Mouse (Mus musculus) liver, embryonic 12.5 days (tissue): ENCODE results near the gene Reg4. TPM values are rescaled to one million over a fixed set of nuclear protein-coding genes. Genes with fewer than 3 reads are reported as not detected.

ENCODE experiments used
- ATAC-seq: fragments of 200-750 bp; cut with Nextera tagmentation; 2 replicates; pipeline ENCODE4 v1.8.0; 2017; ENCODE audit warnings: moderate number of reproducible peaks, mild to moderate bottlenecking, moderate library complexity
- H3K27ac ChIP-seq: fragments of 300-500 bp; sonication (generic); 2 replicates; pipeline ENCODE4 v1.5.1; 2016; ENCODE audit warnings: mild to moderate bottlenecking
- H3K27me3 ChIP-seq: fragments of 300-500 bp; sonication (generic); replicated peaks from 2 replicates; pipeline ENCODE4 v1.6.1; 2016; ENCODE audit warnings: mild to moderate bottlenecking, moderate library complexity
- H3K36me3 ChIP-seq: fragments of 300-500 bp; sonication (generic); 2 replicates; pipeline ENCODE4 v1.6.1; 2016; ENCODE audit warnings: mild to moderate bottlenecking, moderate library complexity
- H3K4me1 ChIP-seq: fragments of 300-500 bp; sonication (generic); 2 replicates; pipeline ENCODE4 v1.6.1; 2016
- H3K4me2 ChIP-seq: fragments of 300-500 bp; sonication (generic); 2 replicates; pipeline ENCODE4 v1.6.1; 2016; ENCODE audit warnings: mild to moderate bottlenecking, moderate library complexity
- H3K4me3 ChIP-seq: fragments of 300-500 bp; sonication (generic); 2 replicates; pipeline ENCODE4 v1.5.1; 2016; ENCODE audit warnings: mild to moderate bottlenecking, moderate library complexity
- H3K9ac ChIP-seq: fragments of 300-500 bp; sonication (generic); 2 replicates; pipeline ENCODE4 v1.6.1; 2016; ENCODE audit warnings: mild to moderate bottlenecking, moderate library complexity
- H3K9me3 ChIP-seq: fragments of 300-500 bp; sonication (generic); replicated peaks from 2 replicates; pipeline ENCODE4 v1.6.1; 2016; ENCODE audit warnings: mild to moderate bottlenecking, moderate library complexity
- WGBS: fragments of 180-500 bp; shearing (Covaris S2); methylation state at CpG from one replicate; pipeline ENCODE4 v1.1.7; 2016; ENCODE audit not compliant: insufficient replicate concordance; 5-methylcytosine and 5-hydroxymethylcytosine counted together
- polyA plus RNA-seq: library from polyadenylated mRNA; unstranded; fragments of >200 nt; fragmentation: Nextera tagmentation; extraction: Ambion mirVana; gene quantifications from 2 replicates; pipeline ENCODE4 v1.2.1, GENCODE M21; 2016

Reg4 gene
- not detected in 2 replicates for polyA plus RNA-seq

GRCm38 (mm10) chr3:98221856-98222255 lies at the start of gene Reg4:
TSS of gene Reg4 (plus strand) at chr3:98222156.
- Histone ChIP-seq H3K9ac (no peak within 1 kb of the TSS), H3K4me1 (0 out of 2 replicates have a peak, but pooled peaks cover 2% of the 10 kb centered on the region), H3K4me3 (no peak within 1 kb of the TSS), H3K36me3 (no peaks in the 10 kb centered on the region), H3K27ac (no peak within 1 kb of the TSS), H3K4me2 (no peak within 1 kb of the TSS), H3K27me3 (no peaks in the 10 kb centered on the region), H3K9me3 (no peaks in the 10 kb centered on the region)
- no peak for ATAC-seq
- 73% methylated on average over 8 of the region's 8 CpGs for WGBS

GRCm38 (mm10) chr3:98178340-98178739 lies 43.6 kb upstream of the Reg4 start:
- 68% methylated on average over 4 of the region's 4 CpGs for WGBS
- Histone ChIP-seq H3K27me3 (no peaks in the 10 kb centered on the region), H3K9ac (no peak overlapping the region), H3K4me1 (no peaks in the 10 kb centered on the region), H3K9me3 (no peaks in the 10 kb centered on the region), H3K4me2 (no peak overlapping the region), H3K36me3 (no peaks in the 10 kb centered on the region), H3K27ac (no peak overlapping the region), H3K4me3 (no peak overlapping the region)
- no peak for ATAC-seq

GRCm38 (mm10) chr3:98180805-98181204 lies 41.2 kb upstream of the Reg4 start:
- no peak overlapping the region for H3K27ac ChIP-seq
- H3K9ac ChIP-seq, result no peak overlapping the region
- no peaks in the 10 kb centered on the region for H3K9me3 ChIP-seq
- no peak overlapping the region for H3K4me2 ChIP-seq
- WGBS, result 20% methylated on average over 7 of the region's 7 CpGs
- no peaks in the 10 kb centered on the region for H3K4me1 ChIP-seq
- H3K36me3 ChIP-seq, result no peaks in the 10 kb centered on the region
- ATAC-seq, result 0 out of 2 replicates have a peak, but pooled peaks have one; percentile 32
- H3K4me3 ChIP-seq, result no peak overlapping the region
- H3K27me3 ChIP-seq, result no peaks in the 10 kb centered on the region

GRCm38 (mm10) chr3:98185163-98185714 lies 36.7 kb upstream of the Reg4 start:
- no peak for ATAC-seq
- no peak overlapping the region for H3K27ac ChIP-seq
- no peaks in the 10 kb centered on the region for H3K27me3 ChIP-seq
- no peaks in the 10 kb centered on the region for H3K4me1 ChIP-seq
- no peaks in the 10 kb centered on the region for H3K36me3 ChIP-seq
- no peak overlapping the region for H3K4me2 ChIP-seq
- H3K4me3 ChIP-seq, result no peak overlapping the region
- H3K9ac ChIP-seq, result no peak overlapping the region
- 69% methylated on average over 10 of the region's 10 CpGs for WGBS
- H3K9me3 ChIP-seq, result no peaks in the 10 kb centered on the region

GRCm38 (mm10) chr3:98187777-98188176 lies 34.2 kb upstream of the Reg4 start:
- no peak for ATAC-seq
- WGBS, result 69% methylated on average over 3 of the region's 3 CpGs
- Histone ChIP-seq H3K27ac (no peak overlapping the region), H3K4me1 (no peaks in the 10 kb centered on the region), H3K9me3 (no peaks in the 10 kb centered on the region), H3K36me3 (no peaks in the 10 kb centered on the region), H3K27me3 (no peaks in the 10 kb centered on the region), H3K4me2 (no peak overlapping the region), H3K4me3 (no peak overlapping the region), H3K9ac (no peak overlapping the region)

- Histone ChIP-seq H3K4me3 (no peak overlapping the region), H3K4me2 (no peak overlapping the region), H3K4me1 (no peaks in the 10 kb centered on the region), H3K27ac (peak overlapping the region; percentile 61; the same call in 1 of the 2 replicates), H3K9me3 (no peaks in the 10 kb centered on the region), H3K36me3 (no peaks in the 10 kb centered on the region), H3K9ac (no peak overlapping the region), H3K27me3 (no peaks in the 10 kb centered on the region)
- WGBS, result 45% methylated on average over 9 of the region's 9 CpGs
- peak; percentile 70 for ATAC-seq
Measured at GRCm38 (mm10) chr3:98197711-98198532, 24.0 kb upstream of the Reg4 start.

GRCm38 (mm10) chr3:98199747-98200146 lies 22.2 kb upstream of the Reg4 start:
- ATAC-seq, result no peak
- H3K27ac ChIP-seq, result no peak overlapping the region
- H3K4me3 ChIP-seq, result no peak overlapping the region
- no peaks in the 10 kb centered on the region for H3K36me3 ChIP-seq
- H3K9me3 ChIP-seq, result no peaks in the 10 kb centered on the region
- H3K27me3 ChIP-seq, result no peaks in the 10 kb centered on the region
- H3K4me2 ChIP-seq, result no peak overlapping the region
- no peak overlapping the region for H3K9ac ChIP-seq
- H3K4me1 ChIP-seq, result no peaks in the 10 kb centered on the region
- WGBS, result 48% methylated on average over 5 of the region's 5 CpGs

- no peak overlapping the region for H3K4me2 ChIP-seq
- no peaks in the 10 kb centered on the region for H3K9me3 ChIP-seq
- H3K36me3 ChIP-seq, result no peaks in the 10 kb centered on the region
- 56% methylated on average over 5 of the region's 5 CpGs for WGBS
- no peaks in the 10 kb centered on the region for H3K4me1 ChIP-seq
- H3K9ac ChIP-seq, result no peak overlapping the region
- ATAC-seq, result no peak
- H3K27ac ChIP-seq, result no peak overlapping the region
- H3K4me3 ChIP-seq, result no peak overlapping the region
- H3K27me3 ChIP-seq, result no peaks in the 10 kb centered on the region
Measured at GRCm38 (mm10) chr3:98203282-98203681, 18.7 kb upstream of the Reg4 start.

- H3K36me3 ChIP-seq, result no peaks in the 10 kb centered on the region
- no peak overlapping the region for H3K4me3 ChIP-seq
- 24% methylated on average over 3 of the region's 3 CpGs for WGBS
- H3K4me2 ChIP-seq, result no peak overlapping the region
- no peak overlapping the region for H3K27ac ChIP-seq
- ATAC-seq, result no peak
- H3K9ac ChIP-seq, result no peak overlapping the region
- no peaks in the 10 kb centered on the region for H3K27me3 ChIP-seq
- peaks cover 4% of the 10 kb centered on the region; the same call in 1 of the 2 replicates for H3K4me1 ChIP-seq
- H3K9me3 ChIP-seq, result no peaks in the 10 kb centered on the region
Measured at GRCm38 (mm10) chr3:98206977-98207376, 15.0 kb upstream of the Reg4 start.

GRCm38 (mm10) chr3:98209161-98209560 lies 12.8 kb upstream of the Reg4 start:
- peaks cover 13% of the 10 kb centered on the region for H3K4me1 ChIP-seq
- no peak overlapping the region for H3K27ac ChIP-seq
- H3K4me3 ChIP-seq, result no peak overlapping the region
- 71% methylated on average over 4 of the region's 4 CpGs for WGBS
- no peak for ATAC-seq
- no peaks in the 10 kb centered on the region for H3K27me3 ChIP-seq
- no peaks in the 10 kb centered on the region for H3K36me3 ChIP-seq
- no peaks in the 10 kb centered on the region for H3K9me3 ChIP-seq
- H3K9ac ChIP-seq, result no peak overlapping the region
- no peak overlapping the region for H3K4me2 ChIP-seq

GRCm38 (mm10) chr3:98210860-98211259 lies 11.1 kb upstream of the Reg4 start:
- Histone ChIP-seq H3K4me3 (no peak overlapping the region), H3K27me3 (no peaks in the 10 kb centered on the region), H3K27ac (no peak overlapping the region), H3K9ac (no peak overlapping the region), H3K9me3 (no peaks in the 10 kb centered on the region), H3K36me3 (no peaks in the 10 kb centered on the region), H3K4me1 (peaks cover 13% of the 10 kb centered on the region), H3K4me2 (no peak overlapping the region)
- no peak for ATAC-seq
- 71% methylated on average over 10 of the region's 10 CpGs for WGBS

GRCm38 (mm10) chr3:98211301-98212081 lies 10.5 kb upstream of the Reg4 start:
- peaks cover 13% of the 10 kb centered on the region for H3K4me1 ChIP-seq
- H3K27ac ChIP-seq, result no peak overlapping the region
- no peaks in the 10 kb centered on the region for H3K36me3 ChIP-seq
- no peak overlapping the region for H3K9ac ChIP-seq
- no peak overlapping the region for H3K4me3 ChIP-seq
- no peaks in the 10 kb centered on the region for H3K27me3 ChIP-seq
- H3K9me3 ChIP-seq, result no peaks in the 10 kb centered on the region
- H3K4me2 ChIP-seq, result no peak overlapping the region
- no peak for ATAC-seq
- WGBS, result 60% methylated on average over 7 of the region's 7 CpGs
